Mouse (Mus musculus) natural killer cell, adult 2 months (primary cell): ENCODE measurements around the gene Gcnt3.
A peak's percentile ranks its signal among the peaks of the same experiment; 100 is the strongest.

Experiments
- DNase-seq, 2 experiments: peaks; one replicate each; pipeline ENCODE4 v3.0.0; 2022; ENCODE audit warnings: low spot score in 2 of 2

Gcnt3 gene

GRCm38 (mm10) chr9:70003516-70003915 lies 34.4 kb downstream of the Gcnt3 start:
- DNase-seq: no peak

GRCm38 (mm10) chr9:69999318-69999717 lies 38.6 kb downstream of the Gcnt3 start:
- no peak for DNase-seq

DNA sequence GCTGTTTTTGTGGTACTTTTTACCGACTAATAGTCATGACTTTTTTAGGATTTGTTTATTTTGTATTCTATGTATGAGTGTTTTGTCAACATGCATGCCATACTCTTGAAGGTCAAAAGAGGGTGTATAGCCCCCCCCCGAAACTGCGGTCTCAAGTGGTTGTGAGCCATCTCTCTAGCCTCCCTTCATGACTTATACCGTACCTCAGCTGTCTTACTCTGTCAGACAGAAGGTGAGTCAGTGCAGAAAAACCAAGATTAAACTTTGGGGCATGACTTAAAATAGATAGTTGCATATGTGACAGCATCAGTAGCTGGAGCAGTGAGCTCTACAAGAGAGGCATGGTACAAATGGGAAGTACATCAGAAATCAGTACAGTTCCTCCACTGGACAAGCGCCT lies 43.3 kb downstream of the Gcnt3 start:
- DNase-seq: no peak

GRCm38 (mm10) chr9:69993479-69993878 lies 44.4 kb downstream of the Gcnt3 start:
- DNase-seq: no peak

GRCm38 (mm10) chr9:69992841-69993277 lies 45.0 kb downstream of the Gcnt3 start:
- DNase-seq: peak in 1 of 2 experiments; percentile 16

DNA sequence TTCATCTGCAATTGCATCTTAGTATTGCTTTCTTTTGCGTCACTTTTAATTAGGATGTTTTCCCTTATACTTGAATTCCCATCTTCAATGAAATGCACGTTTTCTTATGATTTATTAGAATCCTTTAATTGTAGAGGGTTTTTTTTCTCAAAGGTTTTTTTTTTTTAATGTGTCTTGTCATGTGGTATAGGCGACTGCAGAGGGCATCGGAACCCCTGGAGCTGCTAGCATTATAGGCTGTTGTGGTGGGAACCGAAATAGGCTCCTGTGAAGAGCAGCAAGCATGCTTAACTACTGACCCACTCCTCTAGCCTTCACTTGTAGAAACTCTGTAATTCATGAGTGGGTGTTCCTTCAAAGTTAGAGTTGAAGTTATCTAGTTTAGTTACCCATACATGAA lies 47.5 kb downstream of the Gcnt3 start:
- DNase-seq: no peak

GRCm38 (mm10) chr9:69989303-69990121 lies 48.4 kb downstream of the Gcnt3 start, which contains the start of gene Bnip2:
Gene Bnip2 (plus strand): TSS chr9:69989466.
- peak; percentile 85 to 87 for DNase-seq

DNA sequence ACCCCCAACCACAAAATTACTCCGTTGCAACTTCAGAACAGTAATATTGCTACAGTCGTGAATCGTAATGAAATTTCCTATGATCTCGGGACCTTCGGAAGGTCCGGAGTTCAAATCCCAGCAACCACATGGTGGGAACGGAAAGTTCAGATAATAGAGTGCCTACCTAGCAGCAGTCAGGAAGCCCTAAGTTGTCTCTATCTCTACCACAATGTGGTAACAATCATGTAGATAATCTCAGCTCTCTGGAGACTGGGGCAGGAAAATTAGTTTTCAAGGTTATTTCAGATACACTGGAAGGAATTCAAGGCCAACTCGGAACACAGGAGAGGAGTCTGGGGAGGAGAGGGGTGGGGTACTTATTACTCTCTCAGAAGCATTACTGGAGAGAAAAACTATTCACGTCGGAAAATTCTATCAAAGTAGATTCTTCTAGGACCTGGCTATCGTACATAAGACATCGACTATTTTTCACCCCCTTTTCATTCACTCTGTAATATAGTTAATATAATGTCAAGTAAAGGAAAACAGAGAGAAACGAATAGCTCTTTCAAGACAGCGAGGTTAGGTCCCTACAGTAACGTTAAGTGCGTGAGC lies 49.1 kb downstream of the Gcnt3 start:
- DNase-seq: no peak

GRCm38 (mm10) chr9:69987579-69987978 lies 50.3 kb downstream of the Gcnt3 start:
- peak; percentile 47 to 63 for DNase-seq

- DNase-seq: no peak
Observed at GRCm38 (mm10) chr9:69986571-69986970, 51.3 kb downstream of the Gcnt3 start.

DNA sequence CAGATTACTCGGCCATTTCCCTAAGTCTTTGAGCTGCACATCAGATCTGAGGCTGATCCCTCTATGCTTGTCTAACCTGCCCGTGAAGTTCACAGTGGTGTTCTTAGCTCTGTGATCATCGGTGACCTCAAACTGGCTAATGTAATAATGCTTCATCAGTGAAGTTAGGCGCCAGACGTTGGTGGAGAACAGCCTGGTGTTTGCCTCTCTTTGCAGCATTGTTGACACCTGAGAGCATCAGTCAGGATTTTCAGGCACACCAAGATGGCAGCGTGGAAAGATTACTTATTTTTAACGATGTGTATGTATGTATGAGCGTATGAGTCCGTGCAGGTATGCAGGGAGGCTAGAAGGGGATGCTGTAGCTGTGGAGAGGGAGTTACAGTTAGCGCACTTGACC lies 51.8 kb downstream of the Gcnt3 start:
- no peak for DNase-seq

- DNase-seq: no peak
Observed at GRCm38 (mm10) chr9:69985526-69985925, 52.4 kb downstream of the Gcnt3 start.
